Comparison of ENCODE assay signal across 8 mouse cellular contexts in genomic region chr9:22070791-22071573, GRCm38 (mm10). TPM values are rescaled to one million over a fixed set of nuclear protein-coding genes. Genes with fewer than 3 reads are reported as not detected.
DNase-seq lines count a peak whose midpoint lies in the region; ATAC-seq and TF ChIP-seq lines count a peak whose summit lies in the region.

Gm49318 (minus strand) TSS chr9:22071259.
Zfp653 (minus strand) TSS chr9:22071376.

- H3K27ac ChIP-seq in heart, embryonic 15.5 days: peak within 1 kb of the TSS; percentile 100
- peak within 1 kb of the TSS; percentile 69 for H3K27ac ChIP-seq in liver, embryonic 14.5 days
- peak within 1 kb of the TSS; percentile 95 for H3K27ac ChIP-seq in neural tube, embryonic 11.5 days (ENCODE audit: low read depth, low read length)
- peak within 1 kb of the TSS; percentile 99 for H3K27ac ChIP-seq in stomach, postnatal 0 days (replicated peaks)

- peak; percentile 36 for TF ChIP-seq EP300 in liver, embryonic 14.5 days (IDR thresholded peaks at IDR 0.05; ENCODE audit: low read depth)
- no peak for TF ChIP-seq EP300 in stomach, postnatal 0 days (optimal IDR thresholded peaks at IDR 0.05)

- ATAC-seq in CD4-positive, CD25-positive, alpha-beta regulatory T cell, adult 4 months: peak; percentile 88
- peak; percentile 96 for ATAC-seq in heart, embryonic 15.5 days (replicated peaks; ENCODE audit: insufficient number of reproducible peaks, insufficient read depth, low FRiP score, low read depth)
- peak; percentile 94 for ATAC-seq in liver, embryonic 14.5 days (ENCODE audit: insufficient read depth)
- peak; percentile 98 for ATAC-seq in neural tube, embryonic 11.5 days (ENCODE audit: insufficient read depth, low FRiP score, low TSS enrichment)
- ATAC-seq in stomach, postnatal 0 days (ENCODE audit: low FRiP score, low TSS enrichment): peak; percentile 98

- peak; percentile 89 for DNase-seq in c-Kit-negative CD71-positive TER-119-positive erythroid progenitor cells, embryonic 14.5 days (ENCODE audit: low read depth, low spot score)
- peak; percentile 94 for DNase-seq in fibroblast of lung, adult 2 months (ENCODE audit: low read depth)
- DNase-seq in kidney, postnatal 25 days: peak; percentile 98 to 99
- DNase-seq in liver, embryonic 14.5 days (ENCODE audit: low read depth in 3 of 3, low spot score in 3 of 3): peak; percentile 90 to 91 (median 90)
- DNase-seq in neural tube, embryonic 11.5 days (ENCODE audit: low spot score): peak; percentile 98
- peak; percentile 99 for DNase-seq in stomach, postnatal 0 days (ENCODE audit: low spot score)

- H3K36me3 ChIP-seq in heart, embryonic 15.5 days: peaks cover 21% of the 10 kb centered on the region; the same call in 1 of the 2 replicates
- no peaks in the 10 kb centered on the region; the same call in 1 of the 2 replicates for H3K36me3 ChIP-seq in liver, embryonic 14.5 days (replicated peaks; ENCODE audit: control insufficient read depth, insufficient read depth, low read depth)
- H3K36me3 ChIP-seq in neural tube, embryonic 11.5 days (ENCODE audit: control insufficient read depth, insufficient read depth, low read length): peaks cover 7% of the 10 kb centered on the region
- peaks cover 9% of the 10 kb centered on the region for H3K36me3 ChIP-seq in stomach, postnatal 0 days (ENCODE audit: control insufficient read depth, insufficient read depth, low read length)

- WGBS in heart, embryonic 15.5 days: under 1% methylated on average over 84 of the region's 87 CpGs
- WGBS in liver, embryonic 14.5 days (ENCODE audit: insufficient replicate concordance): 1% methylated on average over 74 of the region's 87 CpGs
- under 1% methylated on average over 79 of the region's 87 CpGs for WGBS in neural tube, embryonic 11.5 days
- WGBS in stomach, postnatal 0 days: under 1% methylated on average over 57 of the region's 87 CpGs

- peak within 1 kb of the TSS; percentile 91 for H3K9ac ChIP-seq in heart, embryonic 15.5 days
- H3K9ac ChIP-seq in liver, embryonic 14.5 days (replicated peaks): peak within 1 kb of the TSS; percentile 75
- H3K9ac ChIP-seq in neural tube, embryonic 11.5 days (ENCODE audit: low read length): peak within 1 kb of the TSS; percentile 93
- H3K9ac ChIP-seq in stomach, postnatal 0 days (ENCODE audit: low read length): peak within 1 kb of the TSS; percentile 94

- H3K4me2 ChIP-seq in heart, embryonic 15.5 days: peak within 1 kb of the TSS; percentile 70
- peak within 1 kb of the TSS; percentile 73 for H3K4me2 ChIP-seq in liver, embryonic 14.5 days (ENCODE audit: low read depth)
- peak within 1 kb of the TSS; percentile 46 for H3K4me2 ChIP-seq in neural tube, embryonic 11.5 days (ENCODE audit: low read depth)
- H3K4me2 ChIP-seq in stomach, postnatal 0 days (replicated peaks; ENCODE audit: low read depth): peak within 1 kb of the TSS; percentile 58

- peaks cover 17% of the 10 kb centered on the region for H3K4me1 ChIP-seq in heart, embryonic 15.5 days (replicated peaks)
- H3K4me1 ChIP-seq in liver, embryonic 14.5 days (replicated peaks; ENCODE audit: control insufficient read depth in 2 of 2, insufficient read depth in 2 of 2, low read length in 1 of 2): peaks cover 0 to 6% of the 10 kb centered on the region in 2 experiments; a peak in 2 of 4 replicates
- 0 out of 2 replicates have a peak, but pooled peaks cover 2% of the 10 kb centered on the region for H3K4me1 ChIP-seq in neural tube, embryonic 11.5 days (ENCODE audit: control insufficient read depth, insufficient read depth, low read length)
- no peaks in the 10 kb centered on the region for H3K4me1 ChIP-seq in stomach, postnatal 0 days (replicated peaks; ENCODE audit: control insufficient read depth, insufficient read depth)

- H3K4me3 ChIP-seq in heart, embryonic 15.5 days: peak within 1 kb of the TSS; percentile 90
- H3K4me3 ChIP-seq in liver, embryonic 14.5 days (ENCODE audit: insufficient read depth in 1 of 2, low read depth in 2 of 2, low read length in 2 of 2): peak within 1 kb of the TSS; percentile 75 to 87
- peak within 1 kb of the TSS; percentile 85 for H3K4me3 ChIP-seq in neural tube, embryonic 11.5 days (ENCODE audit: low read depth, low read length)
- peak within 1 kb of the TSS; percentile 86 for H3K4me3 ChIP-seq in stomach, postnatal 0 days (ENCODE audit: low read depth, low read length)

- no peaks in the 10 kb centered on the region for H3K9me3 ChIP-seq in heart, embryonic 15.5 days (replicated peaks)
- no peaks in the 10 kb centered on the region for H3K9me3 ChIP-seq in liver, embryonic 14.5 days (ENCODE audit: control insufficient read depth, low read length)
- H3K9me3 ChIP-seq in neural tube, embryonic 11.5 days (ENCODE audit: control insufficient read depth, low read length): no peaks in the 10 kb centered on the region
- no peaks in the 10 kb centered on the region for H3K9me3 ChIP-seq in stomach, postnatal 0 days (ENCODE audit: control insufficient read depth, low read length)

- H3K27me3 ChIP-seq in heart, embryonic 15.5 days: no peaks in the 10 kb centered on the region
- H3K27me3 ChIP-seq in liver, embryonic 14.5 days (ENCODE audit: control insufficient read depth, insufficient read depth, low read length): no peaks in the 10 kb centered on the region
- no peaks in the 10 kb centered on the region for H3K27me3 ChIP-seq in neural tube, embryonic 11.5 days (ENCODE audit: control insufficient read depth, insufficient read depth, low read length)
- no peaks in the 10 kb centered on the region for H3K27me3 ChIP-seq in stomach, postnatal 0 days (ENCODE audit: control insufficient read depth, insufficient read depth, low read length)

- TF ChIP-seq CTCF in liver, embryonic 14.5 days (IDR thresholded peaks at IDR 0.05; ENCODE audit: low read depth): peak; percentile 28; the same call in 1 of the 2 replicates
- peak; percentile 59 for TF ChIP-seq CTCF in stomach, postnatal 0 days (IDR thresholded peaks at IDR 0.05; ENCODE audit: low read depth)

RNA-seq across cellular contexts. Expression of gene Gm49318, which starts in this region (rescaled TPM):
- not detected for polyA plus RNA-seq in CD4-positive, CD25-positive, alpha-beta regulatory T cell, adult 4 months (2017; shearing (Covaris generic))
- polyA plus RNA-seq in heart, embryonic 15.5 days (2015; fragmentation: Nextera tagmentation; extraction: Ambion mirVana): not detected in 2 replicates
- not detected in 2 replicates for polyA plus RNA-seq in liver, embryonic 14.5 days (2012; rRNA removed)
- polyA plus RNA-seq in liver, embryonic 14.5 days (2014; fragmentation: Nextera tagmentation; extraction: Ambion mirVana): not detected in 2 replicates
- not detected in 2 replicates for polyA plus RNA-seq in neural tube, embryonic 11.5 days (2014; fragmentation: Nextera tagmentation; extraction: Ambion mirVana)
- not detected in 2 replicates for polyA plus RNA-seq in stomach, postnatal 0 days (2015; fragmentation: Nextera tagmentation; extraction: Ambion mirVana)

RNA-seq across cellular contexts. Expression of gene Zfp653, which starts in this region (rescaled TPM):
- polyA plus RNA-seq in CD4-positive, CD25-positive, alpha-beta regulatory T cell, adult 4 months (2017; shearing (Covaris generic)): 1 to 10 TPM; 4.7 to 7.3 TPM
- 8.5 and 11.3 TPM in 2 replicates for polyA plus RNA-seq in heart, embryonic 15.5 days (2015; fragmentation: Nextera tagmentation; extraction: Ambion mirVana)
- 6.6 and 8.0 TPM in 2 replicates for polyA plus RNA-seq in liver, embryonic 14.5 days (2012; rRNA removed)
- polyA plus RNA-seq in liver, embryonic 14.5 days (2014; fragmentation: Nextera tagmentation; extraction: Ambion mirVana): 2.4 and 3.1 TPM in 2 replicates
- polyA plus RNA-seq in neural tube, embryonic 11.5 days (2014; fragmentation: Nextera tagmentation; extraction: Ambion mirVana): 8.2 and 9.5 TPM in 2 replicates
- polyA plus RNA-seq in stomach, postnatal 0 days (2015; fragmentation: Nextera tagmentation; extraction: Ambion mirVana): 4.4 and 5.5 TPM in 2 replicates

Comparison
In these comparisons a context has a peak if more than half of its experiments do, and no peak if none do; other contexts are left out.
1. Peak in every context shown above with its lines: DNase-seq, ATAC-seq, H3K4me3 ChIP-seq and H3K27ac ChIP-seq.